Mouse (Mus musculus): Measurements from ENCODE around the gene 9430015G10Rik. TPM values are rescaled to one million over a fixed set of nuclear protein-coding genes. Genes with fewer than 3 reads are reported as not detected.
A peak's percentile ranks its signal among the peaks of the same experiment; 100 is the strongest.

9430015G10Rik gene
- total RNA-seq (2021), result 10 to 100 TPM; 23.8 to 26.6 TPM
- long read RNA-seq, experiment 1, partial matches to known transcripts, result 4 of 20 reads
- long read RNA-seq, experiment 1, other reads (novel, unspliced or antisense), result 11 of 20 reads
- long read RNA-seq, experiment 2, partial matches to known transcripts, result 4 of 21 reads
- long read RNA-seq, experiment 2, other reads (novel, unspliced or antisense), result 15 of 21 reads

DNA sequence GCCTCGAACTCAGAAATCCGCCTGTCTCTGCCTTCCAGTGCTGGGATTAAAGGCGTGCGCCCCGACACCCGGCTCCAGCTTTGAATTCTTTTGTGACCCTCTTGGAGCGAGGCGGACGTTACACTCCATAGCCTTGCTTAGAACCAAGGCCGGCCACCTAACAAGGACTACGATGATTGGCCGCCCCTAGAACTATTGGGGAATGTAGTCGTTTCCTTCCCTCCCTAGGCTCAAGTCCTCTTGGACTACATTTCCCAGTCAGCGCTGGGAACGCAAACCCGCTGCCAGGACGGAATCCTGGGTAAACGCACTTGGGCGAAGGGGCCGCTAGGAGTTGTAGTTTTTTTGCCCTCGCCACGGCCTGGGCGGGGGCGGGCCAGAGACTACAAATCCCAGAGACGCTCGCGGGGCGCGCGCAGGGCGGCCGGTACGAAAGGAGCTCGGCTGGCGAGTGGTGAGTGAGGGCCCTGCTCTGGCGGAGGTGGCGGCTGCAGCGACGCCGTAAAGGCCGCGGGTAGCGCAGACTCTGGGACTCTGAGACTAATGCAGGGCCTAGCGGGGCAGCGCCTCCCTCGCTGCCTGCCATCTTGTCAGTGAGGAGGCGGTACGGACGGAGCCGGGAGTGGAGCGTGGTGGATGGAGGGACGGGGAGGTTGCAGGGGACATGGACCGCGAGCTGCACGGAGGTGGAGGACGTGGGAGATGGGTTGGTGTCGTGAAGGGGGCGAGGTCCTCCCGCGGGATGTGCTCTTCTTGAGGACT lies at the start of gene 9430015G10Rik:
Gene 9430015G10Rik (plus strand): TSS at position 413 of the 762 bp plus-strand sequence.
- peak; percentile 97 to 99 for DNase-seq (ENCODE audit: low spot score in 2 of 2)

DNA sequence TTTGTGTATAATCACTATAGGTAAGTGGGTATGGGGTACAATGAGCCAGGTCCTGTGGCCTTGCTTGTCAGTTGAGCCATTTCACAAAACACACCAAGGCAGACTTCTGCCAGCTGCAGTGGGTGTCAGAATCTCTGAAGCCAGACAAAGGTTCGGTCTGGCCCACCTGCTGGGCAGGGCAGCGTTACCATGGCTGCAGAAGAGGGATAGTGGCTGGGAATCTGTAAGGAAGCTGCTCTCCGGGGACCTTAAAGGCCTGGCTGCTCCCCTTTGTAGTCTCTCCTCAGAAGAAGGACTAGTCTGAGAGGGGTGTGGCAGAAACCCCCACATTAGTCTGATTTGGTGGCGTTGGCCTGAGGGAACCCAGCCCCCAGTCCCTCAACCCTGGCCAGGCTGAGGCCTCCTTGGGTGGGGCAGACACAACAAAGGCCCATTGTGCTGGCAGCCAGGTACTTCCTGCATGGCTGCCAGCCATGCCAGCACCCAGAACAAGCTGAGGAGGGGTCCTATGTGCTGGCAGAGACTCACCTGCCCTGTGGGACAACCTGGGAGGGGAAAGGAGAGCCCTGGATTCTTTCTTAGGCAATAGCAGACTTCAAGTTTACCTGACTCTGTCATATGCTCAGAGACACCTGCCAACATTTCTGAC lies 45.8 kb upstream of the 9430015G10Rik start:
- no peak for DNase-seq (ENCODE audit: low spot score in 2 of 2)

DNA sequence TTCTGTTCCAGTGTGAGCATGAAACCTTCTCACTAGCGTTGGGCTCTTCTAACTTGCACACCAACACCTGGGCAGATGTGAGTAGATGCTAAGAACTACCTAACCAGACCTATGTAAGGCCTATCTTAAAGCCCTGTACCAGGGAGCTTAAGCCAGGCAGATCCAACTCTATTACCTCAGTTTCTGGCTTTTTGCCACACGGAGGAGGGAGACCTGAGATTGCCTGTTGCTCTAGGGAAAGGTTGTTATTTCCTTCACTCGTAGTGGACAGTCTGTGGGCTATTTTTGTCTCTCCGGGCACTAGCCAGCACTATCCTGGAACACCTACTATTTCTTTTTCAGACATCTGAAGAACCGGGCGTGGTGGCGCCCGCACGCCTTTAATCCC lies 45.3 kb upstream of the 9430015G10Rik start:
- no peak for DNase-seq (ENCODE audit: low spot score in 2 of 2)

DNA sequence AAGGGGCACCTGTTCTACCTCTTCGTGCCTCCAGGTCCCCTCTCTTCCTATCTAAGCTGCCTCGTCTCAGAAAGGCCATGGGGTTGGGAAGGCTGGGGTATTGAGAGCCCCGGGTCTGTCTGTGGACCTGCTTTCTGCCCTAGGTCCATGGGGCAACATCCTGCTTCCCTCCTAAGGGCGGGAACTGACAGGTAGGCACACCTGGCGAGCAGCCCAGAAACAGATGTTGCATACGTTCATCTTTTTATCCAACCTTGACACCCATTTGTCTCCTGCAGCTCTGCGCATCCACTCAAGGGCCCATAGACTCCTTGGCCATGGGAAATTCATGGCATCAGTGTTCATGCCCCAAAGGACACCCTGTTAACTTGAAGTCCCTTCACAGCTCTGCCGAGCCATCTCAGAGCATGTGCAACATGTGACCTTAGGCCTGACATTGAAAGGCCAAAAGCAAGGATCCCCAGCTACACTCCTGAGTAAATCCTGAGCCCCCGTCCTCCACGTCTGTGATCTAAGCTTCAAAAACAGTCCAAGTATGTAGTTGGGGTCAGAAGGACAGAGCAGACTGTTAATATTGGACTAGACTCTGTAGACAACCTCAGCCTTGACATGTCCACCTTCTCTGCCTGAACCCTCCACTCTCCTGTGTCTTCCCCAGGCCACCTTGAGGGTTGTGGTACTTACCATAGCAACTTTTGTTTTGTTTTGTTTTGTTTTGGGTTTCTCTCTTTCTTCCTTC lies 44.5 kb upstream of the 9430015G10Rik start:
- no peak for DNase-seq (ENCODE audit: low spot score in 2 of 2)

DNA sequence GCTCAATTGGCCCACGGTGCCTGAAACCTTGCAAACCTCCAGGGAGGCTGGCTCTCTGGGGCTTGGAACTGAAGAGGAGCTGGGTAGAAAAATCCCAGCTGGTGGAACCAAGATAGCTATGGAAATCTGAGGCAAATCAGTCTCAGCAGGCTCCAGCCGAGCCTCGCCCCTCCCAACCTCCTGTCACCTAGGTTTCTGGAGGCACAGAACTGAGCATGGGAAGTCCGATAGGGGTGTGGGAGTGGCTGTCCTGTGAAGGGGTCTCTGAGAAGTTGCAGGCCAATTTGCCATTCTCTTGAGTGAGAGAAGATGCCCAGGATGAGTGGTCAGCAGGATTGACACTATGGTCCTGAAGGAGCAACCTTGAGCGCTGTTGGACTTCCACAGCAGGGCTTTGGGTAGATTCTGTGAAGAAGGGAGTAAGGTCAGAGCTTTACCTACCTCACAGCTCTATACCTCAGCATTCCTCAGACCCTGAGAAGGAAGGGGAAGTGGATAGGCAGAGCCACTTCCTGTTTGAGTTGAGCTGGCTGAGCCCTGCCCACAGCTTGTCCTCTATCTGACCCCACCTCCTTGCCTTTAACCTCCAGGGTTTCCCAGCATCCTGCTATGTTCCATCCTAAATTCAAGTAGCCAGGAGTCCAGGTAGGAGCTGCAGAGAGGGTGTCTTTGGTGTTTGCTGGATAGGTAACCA lies 42.4 kb upstream of the 9430015G10Rik start:
- no peak for DNase-seq (ENCODE audit: low spot score in 2 of 2)

DNA sequence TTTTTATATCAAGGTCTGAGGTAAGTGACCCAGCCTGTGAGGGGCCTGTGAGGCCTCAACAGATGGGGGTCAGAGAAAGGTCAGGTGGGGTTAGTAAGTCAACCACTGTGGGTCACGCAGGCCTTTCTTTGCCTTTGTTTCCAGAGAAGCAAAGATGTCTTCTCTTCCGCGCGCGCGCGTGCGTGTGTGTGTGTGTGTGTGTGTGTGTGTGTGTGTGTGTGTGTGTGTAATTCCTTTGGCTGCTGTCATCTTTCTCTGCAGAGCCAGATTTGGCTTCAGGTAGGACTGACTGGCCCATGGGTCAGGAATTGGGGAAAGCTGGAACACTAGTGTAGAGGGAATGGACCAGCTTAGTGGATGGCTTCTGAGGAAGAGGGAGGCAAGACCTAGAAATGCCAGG lies 40.1 kb upstream of the 9430015G10Rik start:
- DNase-seq (ENCODE audit: low spot score in 2 of 2), result no peak

DNA sequence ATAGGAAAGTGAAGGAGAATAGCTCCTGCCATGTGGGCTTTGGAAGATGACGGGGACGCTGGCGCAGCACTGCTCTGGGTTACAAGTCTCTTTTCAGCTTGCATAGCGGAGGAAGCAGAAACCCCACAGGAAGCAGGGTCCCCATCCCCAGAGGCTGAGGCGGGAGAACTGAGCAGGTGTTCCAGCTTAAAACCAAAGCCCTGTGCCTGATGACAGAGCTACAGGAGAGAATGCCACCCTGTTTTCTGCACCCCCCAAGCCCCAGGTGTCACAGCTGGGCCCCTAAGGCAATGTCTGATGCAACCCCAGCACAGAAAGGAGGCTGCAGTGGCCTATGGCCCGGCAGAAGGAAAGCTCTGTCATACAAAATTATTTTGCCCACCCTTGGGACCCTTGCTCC lies 39.5 kb upstream of the 9430015G10Rik start:
- no peak for DNase-seq (ENCODE audit: low spot score in 2 of 2)

DNA sequence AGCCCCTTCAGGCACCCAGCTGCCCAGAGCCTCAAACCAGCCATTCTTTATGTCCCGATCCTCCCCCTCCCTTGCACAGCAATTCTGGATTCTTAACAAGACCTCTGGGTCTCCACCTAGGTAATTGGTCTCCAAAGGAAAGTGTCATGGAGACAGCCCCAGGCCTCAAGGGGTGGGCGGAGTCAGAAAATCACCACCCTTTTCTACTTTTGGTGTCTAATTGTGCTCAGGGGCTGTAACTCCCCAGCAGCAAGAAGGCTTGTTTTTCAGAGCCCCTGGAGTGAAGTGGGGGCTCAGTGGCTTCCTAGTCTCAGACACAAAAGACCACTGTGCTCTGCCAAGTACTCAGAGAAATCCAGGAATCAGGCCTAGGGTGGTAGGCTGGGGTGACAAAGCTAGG lies 39.1 kb upstream of the 9430015G10Rik start:
- no peak for DNase-seq (ENCODE audit: low spot score in 2 of 2)

DNA sequence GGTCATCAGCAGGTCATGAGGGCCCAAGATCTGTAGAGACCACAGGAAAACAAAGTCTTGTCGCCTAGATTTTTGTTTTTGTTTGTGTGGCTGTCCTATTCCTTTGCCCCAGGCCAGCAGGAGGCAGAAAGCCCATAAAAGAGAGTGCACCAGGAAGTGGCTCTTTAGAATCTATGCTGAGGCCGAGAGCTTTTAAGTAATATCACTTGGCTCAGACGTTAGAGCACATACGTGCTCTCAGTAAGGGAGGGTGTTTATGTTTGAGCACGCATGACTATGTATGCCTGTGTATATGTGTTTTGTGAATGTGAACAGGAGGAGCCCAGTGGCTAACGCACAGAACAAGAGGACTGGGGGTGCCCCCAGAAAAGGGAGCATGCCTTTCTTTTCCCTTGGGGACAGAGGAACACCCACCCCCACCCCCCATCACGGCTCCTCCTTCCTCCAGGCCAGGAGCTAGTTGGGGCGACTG lies 32.8 kb upstream of the 9430015G10Rik start:
- no peak for DNase-seq (ENCODE audit: low spot score in 2 of 2)

DNA sequence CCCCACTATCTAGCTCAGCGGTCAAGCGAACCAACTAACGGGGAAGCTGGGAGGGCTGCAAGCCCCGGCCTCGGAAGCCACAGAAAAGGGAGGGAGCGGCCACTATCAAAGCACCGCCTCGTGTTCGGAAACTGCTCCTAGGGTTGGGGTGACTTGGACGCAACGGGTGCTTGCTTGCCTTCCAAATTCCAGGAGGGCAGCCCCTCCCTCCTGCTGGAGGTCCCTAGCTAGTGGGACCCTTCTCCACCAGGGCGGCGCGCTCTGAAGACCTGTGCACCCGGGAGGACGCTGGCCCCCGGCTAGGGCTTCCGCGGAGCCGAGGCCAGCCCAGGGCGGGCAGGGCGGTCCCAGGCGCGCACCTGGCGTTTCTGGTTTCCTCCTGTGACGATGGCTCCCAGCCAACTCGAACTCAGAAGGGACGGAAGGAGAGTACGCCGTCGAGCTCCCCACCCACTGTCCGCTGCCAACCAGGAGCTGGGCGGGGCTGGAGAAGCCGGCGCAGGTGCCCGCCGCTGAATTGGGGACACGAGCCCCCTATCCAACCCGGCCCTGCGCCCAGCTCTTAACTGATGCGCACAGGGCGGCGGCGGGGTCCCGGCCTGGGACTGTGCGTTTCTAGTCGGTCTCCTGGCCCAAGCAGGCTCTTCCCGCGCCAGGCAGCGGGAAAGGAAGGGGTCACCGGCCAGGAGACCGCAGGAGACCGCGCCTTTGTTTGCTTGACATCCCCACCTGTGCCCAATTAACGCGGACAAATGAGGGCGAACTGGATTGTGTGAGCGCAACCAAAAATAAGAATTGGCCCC lies 32.1 kb upstream of the 9430015G10Rik start:
- no peak for DNase-seq (ENCODE audit: low spot score in 2 of 2)

DNA sequence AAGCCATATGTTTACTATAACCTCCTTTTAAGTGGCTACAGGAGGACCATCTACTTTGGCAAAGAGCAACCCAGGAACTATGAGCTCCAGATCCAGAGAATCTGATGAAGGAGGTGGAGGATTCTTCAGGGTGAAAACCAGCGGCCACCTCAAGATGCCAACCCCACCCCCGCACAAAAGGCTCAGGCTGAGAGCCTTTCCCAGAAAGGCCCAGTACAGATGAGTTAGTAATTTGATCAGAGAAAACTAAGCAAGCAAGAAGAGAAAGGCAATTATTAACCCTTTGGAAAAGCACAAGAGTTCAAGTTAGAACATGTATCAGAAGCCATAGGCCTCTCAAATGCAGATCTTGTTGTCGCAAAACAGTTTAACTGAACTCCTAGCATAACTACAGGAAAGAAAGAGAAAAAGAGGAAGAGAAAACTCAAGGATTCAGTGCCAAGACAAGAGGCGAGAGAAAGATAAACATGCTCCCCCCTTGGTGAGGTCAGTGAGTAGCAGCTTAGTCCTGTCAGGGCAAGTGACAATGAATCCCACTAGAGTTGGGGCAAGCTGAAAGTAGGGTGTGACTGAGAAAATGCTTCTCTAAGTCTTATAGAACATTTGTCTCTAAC lies 27.1 kb upstream of the 9430015G10Rik start:
- no peak for DNase-seq (ENCODE audit: low spot score in 2 of 2)

DNA sequence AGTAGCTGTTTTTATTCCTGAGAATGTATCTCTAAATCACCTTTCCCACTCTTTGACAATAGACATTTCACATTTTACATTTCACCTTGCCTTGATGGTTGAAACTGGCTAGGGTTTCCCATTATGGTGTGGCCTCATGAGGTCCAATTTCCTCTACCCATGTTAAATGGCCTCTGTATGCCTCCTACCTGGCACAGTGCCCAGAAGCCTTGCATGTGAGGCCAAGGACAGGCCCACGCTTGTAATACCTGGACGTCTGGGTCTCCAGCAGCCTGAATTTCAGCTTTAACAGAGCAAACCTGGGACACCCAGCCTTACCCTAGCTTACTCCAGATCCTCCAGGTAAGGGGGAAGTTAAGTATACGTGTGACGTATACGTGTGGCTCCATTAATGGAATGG lies 26.4 kb upstream of the 9430015G10Rik start:
- no peak for DNase-seq (ENCODE audit: low spot score in 2 of 2)

DNA sequence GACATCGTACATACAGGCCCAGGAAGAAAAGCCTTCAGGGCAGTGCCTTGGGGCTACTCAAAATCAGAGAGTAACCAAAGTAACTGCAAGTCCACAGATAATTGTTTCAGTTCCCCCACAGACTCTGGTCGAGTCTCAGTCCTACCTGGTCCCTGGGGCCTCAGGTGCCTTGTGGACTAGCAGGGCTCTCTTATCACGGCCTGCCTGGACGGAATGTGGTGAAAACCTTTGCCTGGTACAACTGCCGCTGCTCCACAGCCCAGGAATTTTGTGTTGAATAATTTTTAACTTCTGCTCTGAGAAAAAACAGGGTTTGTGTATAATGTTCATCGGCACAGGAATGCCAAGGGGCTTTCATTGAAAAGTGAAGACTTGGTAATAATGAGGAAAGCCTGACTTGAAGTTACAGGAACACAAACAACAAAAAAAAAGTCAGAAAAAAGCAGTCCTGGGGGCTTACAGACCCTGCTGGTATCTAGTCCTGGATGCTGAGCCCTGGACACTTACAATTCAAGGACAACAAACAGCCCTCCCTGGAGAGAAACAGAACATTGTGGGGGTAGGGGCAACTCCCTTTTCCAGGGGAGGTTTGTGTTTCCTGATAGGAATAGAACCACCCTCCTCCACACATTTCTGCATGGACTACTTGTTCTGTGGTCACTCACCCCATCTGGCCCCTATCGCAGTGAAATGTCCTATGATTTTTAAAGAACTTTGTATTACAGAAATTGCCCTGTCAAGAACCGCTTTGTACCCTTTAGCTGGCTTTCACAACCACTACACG lies 25.5 kb upstream of the 9430015G10Rik start:
- DNase-seq (ENCODE audit: low spot score in 2 of 2), result no peak

DNA sequence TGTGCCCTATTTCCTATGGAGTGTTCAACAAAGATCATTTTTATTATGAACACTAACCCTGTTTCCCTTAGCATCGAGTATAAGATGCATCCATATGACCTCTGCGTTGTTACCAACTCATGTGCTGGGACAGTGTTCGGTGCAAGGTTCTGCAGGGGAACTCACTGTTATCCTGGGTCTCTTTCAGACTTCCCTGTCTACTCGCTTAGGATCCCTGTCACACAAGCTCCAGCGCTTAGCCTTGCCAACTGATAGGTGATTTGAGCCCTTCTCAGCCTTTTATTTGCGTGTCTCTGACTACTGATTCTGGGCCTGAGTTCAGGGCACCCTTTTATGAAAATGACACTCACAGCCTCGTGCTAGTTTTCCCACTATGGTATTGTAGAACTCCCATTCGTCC lies 24.5 kb upstream of the 9430015G10Rik start:
- DNase-seq (ENCODE audit: low spot score in 2 of 2), result no peak

DNA sequence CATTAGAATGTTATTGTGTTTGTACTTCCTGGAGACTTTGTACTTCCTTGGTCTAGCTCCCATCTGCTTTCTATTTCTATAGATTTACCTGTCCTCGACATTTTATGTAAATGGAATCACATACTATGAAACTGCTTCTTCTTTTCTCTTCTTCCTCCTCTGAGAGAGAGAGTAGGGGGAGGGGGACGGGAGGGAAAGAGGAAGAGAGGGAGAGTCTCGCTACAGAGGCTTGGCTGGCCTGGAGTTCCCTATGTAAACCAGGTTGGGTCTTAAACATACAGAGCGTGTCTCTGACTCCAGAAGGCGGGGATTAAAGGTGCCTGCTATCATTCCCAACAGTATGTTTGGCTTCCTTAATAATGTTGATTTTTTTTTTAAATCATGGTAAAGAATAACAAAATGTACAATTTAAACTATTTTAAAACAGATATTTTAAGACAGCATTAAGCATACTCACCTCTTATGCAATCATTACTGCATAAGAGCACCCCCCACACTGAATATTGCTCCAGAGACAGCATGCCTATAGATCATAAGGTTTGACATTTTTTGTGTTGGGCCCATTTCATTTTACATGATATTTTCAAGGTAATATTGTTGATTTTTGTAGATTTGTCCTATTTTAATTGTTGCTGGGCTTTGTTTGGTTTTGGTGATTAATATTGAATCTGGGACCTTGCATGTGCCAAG lies 22.2 kb upstream of the 9430015G10Rik start:
- DNase-seq (ENCODE audit: low spot score in 2 of 2), result no peak

DNA sequence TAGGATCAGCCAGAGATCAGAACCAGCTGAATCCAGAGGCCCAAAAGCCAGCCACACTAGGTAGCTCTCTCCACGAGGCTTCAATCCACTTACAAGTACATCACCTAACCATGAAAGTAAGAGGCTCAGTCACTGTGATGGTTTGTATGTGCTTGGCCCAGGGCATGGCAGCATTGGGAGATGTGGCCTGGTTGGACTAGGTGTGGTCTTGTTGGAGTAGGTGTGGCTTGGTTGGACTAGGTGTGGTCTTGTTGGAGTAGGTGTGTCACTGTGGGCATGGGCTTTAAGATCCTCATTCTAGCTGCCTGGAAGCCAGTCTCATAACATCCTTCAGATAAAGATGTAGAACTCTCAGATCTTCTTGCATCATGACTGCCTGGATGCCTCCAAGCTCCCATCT lies 18.5 kb upstream of the 9430015G10Rik start:
- no peak for DNase-seq (ENCODE audit: low spot score in 2 of 2)

DNA sequence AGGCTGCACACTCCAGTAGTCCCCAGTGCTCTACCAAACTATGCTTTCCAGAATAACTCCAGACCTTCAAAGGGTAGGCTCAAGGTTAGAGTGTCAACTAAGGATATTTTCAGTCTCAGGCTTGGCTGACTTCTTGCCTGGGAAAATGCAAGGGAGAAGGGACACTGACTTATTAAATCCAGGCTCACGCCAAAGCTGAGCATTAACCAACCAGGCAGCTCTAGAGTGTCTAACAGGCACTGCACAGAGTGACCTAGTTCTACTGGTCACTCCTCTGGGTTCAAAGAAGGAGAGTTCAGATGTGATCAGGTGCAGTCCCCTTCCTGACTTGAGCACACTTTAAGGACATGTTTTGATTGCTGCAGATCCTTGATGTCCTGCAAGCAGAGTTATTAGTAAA lies 17.0 kb upstream of the 9430015G10Rik start:
- DNase-seq (ENCODE audit: low spot score in 2 of 2), result no peak

DNA sequence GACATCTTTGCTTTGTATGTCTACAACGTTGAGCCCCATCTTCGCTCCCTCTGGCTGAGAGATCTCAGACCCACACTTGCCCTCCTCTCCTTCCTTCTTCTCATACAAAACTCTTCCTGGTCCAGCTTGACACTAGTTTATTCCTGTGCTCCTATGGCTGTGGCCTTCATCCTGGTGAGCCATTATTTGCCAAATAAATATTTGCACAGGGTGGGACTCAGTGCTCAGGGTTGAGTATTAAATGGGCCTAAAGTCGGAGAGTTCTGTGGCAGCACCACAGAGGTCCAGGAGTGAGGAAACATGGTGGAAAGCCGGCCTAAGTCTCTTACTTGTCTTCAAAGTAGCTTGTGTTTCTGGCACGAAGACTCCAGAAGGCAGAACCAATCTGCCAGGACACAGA lies 16.0 kb upstream of the 9430015G10Rik start:
- no peak for DNase-seq (ENCODE audit: low spot score in 2 of 2)

Measured in layer of hippocampus, postnatal 14 days (tissue).